Mouse (Mus musculus): Measurements from ENCODE around the gene Cyp2t4. TPM values are rescaled to one million over a fixed set of nuclear protein-coding genes. Genes with fewer than 3 reads are reported as not detected.

The Cyp2t4 gene
- polyA plus RNA-seq, 1 experiment from 2014 or later, result 0.24 TPM

GRCm38 (mm10) chr7:27189271-27189931, 35.9 kb downstream of the Cyp2t4 start:
- no peak overlapping the region for H3K4me3 ChIP-seq
- H3K27me3 ChIP-seq, result no peaks in the 10 kb centered on the region
- no peak overlapping the region for H3K4me2 ChIP-seq
- H3K27ac ChIP-seq, result no peak overlapping the region
- H3K4me1 ChIP-seq, result peaks cover 7% of the 10 kb centered on the region
- H3K9me3 ChIP-seq, result no peaks in the 10 kb centered on the region
- no peak for ATAC-seq (ENCODE audit: borderline replicate concordance, extremely low read depth, low FRiP score, low TSS enrichment)
- peaks cover 96% of the 10 kb centered on the region for H3K36me3 ChIP-seq
- no peak overlapping the region for H3K9ac ChIP-seq
- 93% methylated on average over 10 of the region's 10 CpGs for WGBS

- WGBS, result 89% methylated on average over 5 of the region's 5 CpGs
- H3K9ac ChIP-seq, result no peak overlapping the region
- H3K4me2 ChIP-seq, result no peak overlapping the region
- no peaks in the 10 kb centered on the region for H3K27me3 ChIP-seq
- no peaks in the 10 kb centered on the region for H3K9me3 ChIP-seq
- H3K4me1 ChIP-seq, result peaks cover 16% of the 10 kb centered on the region
- H3K36me3 ChIP-seq, result peaks cover 66% of the 10 kb centered on the region
- H3K27ac ChIP-seq, result no peak overlapping the region
- ATAC-seq (ENCODE audit: borderline replicate concordance, extremely low read depth, low FRiP score, low TSS enrichment), result no peak
- no peak overlapping the region for H3K4me3 ChIP-seq
Measured at GRCm38 (mm10) chr7:27192434-27192833, 38.9 kb downstream of the Cyp2t4 start.

- Histone ChIP-seq H3K27me3 (no peaks in the 10 kb centered on the region), H3K4me3 (peak overlapping the region; percentile 4; the same call in 1 of the 2 replicates), H3K9ac (peak overlapping the region; percentile 20), H3K36me3 (peaks cover 53% of the 10 kb centered on the region), H3K4me1 (peaks cover 16% of the 10 kb centered on the region), H3K4me2 (no peak overlapping the region; the same call in 1 of the 2 replicates), H3K27ac (no peak overlapping the region), H3K9me3 (no peaks in the 10 kb centered on the region)
- 65% methylated on average over 4 of the region's 4 CpGs for WGBS
- ATAC-seq (ENCODE audit: borderline replicate concordance, extremely low read depth, low FRiP score, low TSS enrichment), result no peak
Measured at GRCm38 (mm10) chr7:27193731-27194130, 40.2 kb downstream of the Cyp2t4 start.

- Histone ChIP-seq H3K27me3 (no peaks in the 10 kb centered on the region), H3K4me1 (peaks cover 16% of the 10 kb centered on the region), H3K4me3 (peak within 1 kb of the TSS; percentile 76), H3K4me2 (peak within 1 kb of the TSS; percentile 79), H3K27ac (peak within 1 kb of the TSS; percentile 99), H3K36me3 (peaks cover 31% of the 10 kb centered on the region), H3K9ac (peak within 1 kb of the TSS; percentile 85), H3K9me3 (no peaks in the 10 kb centered on the region)
- ATAC-seq (ENCODE audit: borderline replicate concordance, extremely low read depth, low FRiP score, low TSS enrichment), result peak; percentile 99
- under 1% methylated on average over 64 of the region's 64 CpGs for WGBS
Measured at GRCm38 (mm10) chr7:27195681-27196611, 42.4 kb downstream of the Cyp2t4 start, which contains the start of the genes BC024978 and Snrpa. Gene BC024978, plus strand, starts transcription at chr7:27195781. Gene Snrpa, minus strand, starts transcription at chr7:27196271.

- H3K27ac ChIP-seq, result no peak overlapping the region
- no peaks in the 10 kb centered on the region for H3K9me3 ChIP-seq
- no peak overlapping the region for H3K4me3 ChIP-seq
- no peak for ATAC-seq (ENCODE audit: borderline replicate concordance, extremely low read depth, low FRiP score, low TSS enrichment)
- no peak overlapping the region for H3K4me2 ChIP-seq
- peaks cover 20% of the 10 kb centered on the region for H3K36me3 ChIP-seq
- peaks cover 16% of the 10 kb centered on the region for H3K4me1 ChIP-seq
- H3K9ac ChIP-seq, result no peak overlapping the region
- no peaks in the 10 kb centered on the region for H3K27me3 ChIP-seq
- WGBS, result 80% methylated on average over 3 of the region's 3 CpGs
Measured at GRCm38 (mm10) chr7:27197136-27197535, 43.6 kb downstream of the Cyp2t4 start.

- WGBS, result 90% methylated on average over 8 of the region's 8 CpGs
- no peaks in the 10 kb centered on the region for H3K27me3 ChIP-seq
Measured at GRCm38 (mm10) chr7:27197634-27198033, 44.1 kb downstream of the Cyp2t4 start.

GRCm38 (mm10) chr7:27198355-27198754, 44.8 kb downstream of the Cyp2t4 start:
- H3K9me3 ChIP-seq, result no peaks in the 10 kb centered on the region
- H3K4me3 ChIP-seq, result no peak overlapping the region
- H3K4me1 ChIP-seq, result peaks cover 16% of the 10 kb centered on the region
- no peak for ATAC-seq (ENCODE audit: borderline replicate concordance, extremely low read depth, low FRiP score, low TSS enrichment)
- H3K9ac ChIP-seq, result no peak overlapping the region
- H3K36me3 ChIP-seq, result peaks cover 20% of the 10 kb centered on the region
- H3K27ac ChIP-seq, result no peak overlapping the region
- H3K27me3 ChIP-seq, result no peaks in the 10 kb centered on the region
- H3K4me2 ChIP-seq, result no peak overlapping the region

More at GRCm38 (mm10) chr7:27197634-27198033, 44.1 kb downstream of the Cyp2t4 start:
- no peak overlapping the region for H3K9ac ChIP-seq
- no peak for ATAC-seq (ENCODE audit: borderline replicate concordance, extremely low read depth, low FRiP score, low TSS enrichment)
- H3K27ac ChIP-seq, result no peak overlapping the region
- no peak overlapping the region for H3K4me3 ChIP-seq
- peaks cover 20% of the 10 kb centered on the region for H3K36me3 ChIP-seq
- no peak overlapping the region for H3K4me2 ChIP-seq
- no peaks in the 10 kb centered on the region for H3K9me3 ChIP-seq
- H3K4me1 ChIP-seq, result peaks cover 16% of the 10 kb centered on the region

- Histone ChIP-seq H3K4me1 (peaks cover 13% of the 10 kb centered on the region), H3K9ac (no peak overlapping the region), H3K9me3 (no peaks in the 10 kb centered on the region), H3K4me3 (no peak overlapping the region), H3K36me3 (peaks cover 20% of the 10 kb centered on the region), H3K4me2 (no peak overlapping the region), H3K27me3 (no peaks in the 10 kb centered on the region), H3K27ac (no peak overlapping the region)
- 90% methylated on average over 8 of the region's 8 CpGs for WGBS
- ATAC-seq (ENCODE audit: borderline replicate concordance, extremely low read depth, low FRiP score, low TSS enrichment), result no peak
Measured at GRCm38 (mm10) chr7:27198779-27199178, 45.3 kb downstream of the Cyp2t4 start.

GRCm38 (mm10) chr7:27203730-27204449, 50.4 kb downstream of the Cyp2t4 start:
- ATAC-seq (ENCODE audit: borderline replicate concordance, extremely low read depth, low FRiP score, low TSS enrichment), result no peak
- Histone ChIP-seq H3K4me2 (no peak overlapping the region), H3K4me3 (no peak overlapping the region), H3K9me3 (no peaks in the 10 kb centered on the region), H3K27me3 (no peaks in the 10 kb centered on the region), H3K4me1 (no peaks in the 10 kb centered on the region), H3K27ac (no peak overlapping the region), H3K9ac (no peak overlapping the region), H3K36me3 (peaks cover 42% of the 10 kb centered on the region)
- 95% methylated on average over 8 of the region's 8 CpGs for WGBS
